Mouse (Mus musculus): ENCODE results near the gene Fcer1g. TPM values are rescaled to one million over a fixed set of nuclear protein-coding genes. Genes with fewer than 3 reads are reported as not detected.

The Fcer1g gene
- polyA plus RNA-seq, 1 experiment from 2014 or later, result 28.4 TPM

DNA sequence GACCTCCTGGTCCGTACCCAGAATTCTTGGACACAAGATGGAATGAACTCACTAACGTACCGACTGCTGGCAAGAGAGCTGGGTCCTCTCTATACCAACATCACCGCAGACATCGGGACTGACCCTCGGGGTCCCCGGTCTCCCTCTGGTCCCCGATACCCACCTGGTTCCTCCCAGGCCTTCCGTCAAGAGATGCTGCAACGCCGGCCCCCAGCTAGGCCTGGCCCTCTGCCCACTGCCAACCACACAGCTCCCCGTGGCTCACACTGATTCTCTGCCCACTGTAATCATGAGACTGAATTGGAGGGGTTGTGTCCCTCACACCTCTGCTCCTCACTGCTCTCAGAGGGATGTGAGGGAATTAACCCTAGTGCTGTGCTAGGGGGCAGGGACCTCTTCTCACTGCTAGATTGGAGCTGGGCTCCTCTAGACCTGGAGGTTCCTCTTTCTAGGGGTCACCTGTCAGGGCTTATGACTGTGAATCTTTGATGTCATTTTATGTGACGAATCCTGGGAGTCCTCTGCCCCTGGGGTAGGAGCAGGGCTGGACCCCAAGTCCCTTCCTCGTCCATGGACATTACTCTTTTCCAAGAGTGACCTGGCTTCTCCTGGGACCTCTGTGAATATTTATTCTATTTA lies 42.1 kb upstream of the Fcer1g start:
- Histone ChIP-seq H3K4me2 (replicated peaks) (no peak overlapping the region), H3K9ac (replicated peaks) (no peak overlapping the region), H3K36me3 (peaks cover 63% of the 10 kb centered on the region)

GRCm38 (mm10) chr1:171275144-171275734 lies 41.1 kb upstream of the Fcer1g start:
- no peak overlapping the region for H3K27ac ChIP-seq (replicated peaks)

More for the DNA sequence above, 42.1 kb upstream of the Fcer1g start:
- Histone ChIP-seq H3K4me1 (peaks cover 16% of the 10 kb centered on the region), H3K27ac (replicated peaks) (no peak overlapping the region), H3K27me3 (no peaks in the 10 kb centered on the region), H3K9me3 (no peaks in the 10 kb centered on the region), H3K4me3 (no peak overlapping the region)
- no peak for ATAC-seq (ENCODE audit: low FRiP score, low read depth)
- 91% methylated on average over 14 of the region's 14 CpGs for WGBS

DNA sequence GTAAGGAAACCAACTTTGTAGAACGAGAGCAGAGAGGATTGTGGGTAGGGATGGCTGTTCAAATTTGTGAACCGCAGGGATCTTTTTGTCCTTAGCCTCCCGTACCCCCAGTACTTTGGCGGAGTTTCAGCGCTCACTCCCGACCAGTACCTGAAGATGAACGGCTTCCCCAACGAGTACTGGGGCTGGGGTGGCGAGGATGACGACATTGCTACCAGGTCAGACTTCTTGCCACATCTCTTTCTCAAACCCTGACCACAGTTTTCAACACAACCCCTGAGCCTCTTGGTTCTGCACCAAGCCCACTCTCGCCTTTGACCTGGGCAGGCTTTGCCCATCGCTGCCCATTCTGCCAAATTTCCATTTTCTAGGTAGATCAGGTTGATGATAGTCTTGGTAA lies 40.0 kb upstream of the Fcer1g start:
- 90% methylated on average over 12 of the region's 12 CpGs for WGBS
- H3K9me3 ChIP-seq, result no peaks in the 10 kb centered on the region

More at GRCm38 (mm10) chr1:171275144-171275734, 41.1 kb upstream of the Fcer1g start:
- ATAC-seq (ENCODE audit: low FRiP score, low read depth), result no peak
- no peaks in the 10 kb centered on the region for H3K9me3 ChIP-seq
- peaks cover 18% of the 10 kb centered on the region for H3K4me1 ChIP-seq
- H3K27me3 ChIP-seq, result no peaks in the 10 kb centered on the region
- H3K4me3 ChIP-seq, result no peak overlapping the region
- H3K36me3 ChIP-seq, result peaks cover 63% of the 10 kb centered on the region
- H3K4me2 ChIP-seq (replicated peaks), result no peak overlapping the region
- no peak overlapping the region for H3K9ac ChIP-seq (replicated peaks)
- 84% methylated on average over 11 of the region's 11 CpGs for WGBS

DNA sequence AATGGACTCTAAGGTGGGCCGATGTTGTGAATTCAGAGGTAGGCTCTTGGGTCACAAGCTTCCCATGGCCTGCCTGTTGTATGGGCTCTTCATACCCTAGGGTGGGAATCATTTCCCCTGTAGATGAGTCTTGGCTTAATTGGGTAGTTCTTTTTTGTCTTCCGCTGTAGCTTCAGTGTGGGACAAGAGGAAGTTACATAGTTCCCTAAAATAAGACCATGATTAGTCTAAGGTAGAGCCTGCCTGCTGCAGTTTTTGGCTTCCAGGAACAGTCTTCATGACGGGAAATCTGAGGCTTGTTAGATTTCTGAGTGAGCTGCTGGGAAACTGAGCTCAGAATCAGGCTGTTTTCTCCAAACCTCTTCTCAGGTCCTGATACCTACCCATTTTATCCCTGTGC lies 37.9 kb upstream of the Fcer1g start:
- H3K9me3 ChIP-seq, result no peaks in the 10 kb centered on the region
- ATAC-seq (ENCODE audit: low FRiP score, low read depth), result no peak
- WGBS, result 92% methylated on average over 3 of the region's 3 CpGs
- no peak overlapping the region for H3K27ac ChIP-seq (replicated peaks)
- no peak overlapping the region for H3K4me3 ChIP-seq
- peaks cover 11% of the 10 kb centered on the region for H3K4me1 ChIP-seq
- H3K4me2 ChIP-seq (replicated peaks), result no peak overlapping the region
- H3K27me3 ChIP-seq, result no peaks in the 10 kb centered on the region
- H3K36me3 ChIP-seq, result peaks cover 46% of the 10 kb centered on the region
- H3K9ac ChIP-seq (replicated peaks), result no peak overlapping the region

More for the DNA sequence above, 40.0 kb upstream of the Fcer1g start:
- peaks cover 11% of the 10 kb centered on the region for H3K4me1 ChIP-seq
- no peak for ATAC-seq (ENCODE audit: low FRiP score, low read depth)
- no peaks in the 10 kb centered on the region for H3K27me3 ChIP-seq
- no peak overlapping the region for H3K27ac ChIP-seq (replicated peaks)
- H3K36me3 ChIP-seq, result peaks cover 63% of the 10 kb centered on the region
- H3K4me2 ChIP-seq (replicated peaks), result no peak overlapping the region
- H3K9ac ChIP-seq (replicated peaks), result no peak overlapping the region
- H3K4me3 ChIP-seq, result no peak overlapping the region

DNA sequence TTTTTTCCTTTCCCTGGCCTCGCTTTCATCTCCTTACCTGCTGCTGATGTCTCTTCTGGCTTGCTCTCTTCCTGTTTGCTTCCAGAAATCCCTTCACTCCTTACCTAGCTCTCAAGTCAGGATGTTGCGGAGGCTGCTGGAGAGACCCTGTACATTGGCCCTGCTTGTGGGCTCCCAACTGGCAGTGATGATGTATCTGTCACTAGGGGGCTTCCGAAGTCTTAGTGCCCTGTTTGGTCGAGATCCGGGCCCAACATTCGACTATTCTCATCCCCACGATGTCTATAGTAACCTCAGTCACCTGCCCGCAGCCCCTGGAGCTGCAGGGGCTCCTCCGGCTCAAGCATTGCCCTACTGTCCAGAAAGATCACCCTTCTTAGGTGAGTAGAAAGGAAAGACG lies 37.5 kb upstream of the Fcer1g start:
- Histone ChIP-seq H3K9me3 (no peaks in the 10 kb centered on the region), H3K9ac (replicated peaks) (no peak overlapping the region), H3K4me2 (replicated peaks) (no peak overlapping the region), H3K4me3 (no peak overlapping the region), H3K27me3 (no peaks in the 10 kb centered on the region), H3K27ac (replicated peaks) (no peak overlapping the region), H3K36me3 (peaks cover 41% of the 10 kb centered on the region), H3K4me1 (peaks cover 11% of the 10 kb centered on the region)
- WGBS, result 83% methylated on average over 10 of the region's 10 CpGs
- ATAC-seq (ENCODE audit: low FRiP score, low read depth), result no peak

DNA sequence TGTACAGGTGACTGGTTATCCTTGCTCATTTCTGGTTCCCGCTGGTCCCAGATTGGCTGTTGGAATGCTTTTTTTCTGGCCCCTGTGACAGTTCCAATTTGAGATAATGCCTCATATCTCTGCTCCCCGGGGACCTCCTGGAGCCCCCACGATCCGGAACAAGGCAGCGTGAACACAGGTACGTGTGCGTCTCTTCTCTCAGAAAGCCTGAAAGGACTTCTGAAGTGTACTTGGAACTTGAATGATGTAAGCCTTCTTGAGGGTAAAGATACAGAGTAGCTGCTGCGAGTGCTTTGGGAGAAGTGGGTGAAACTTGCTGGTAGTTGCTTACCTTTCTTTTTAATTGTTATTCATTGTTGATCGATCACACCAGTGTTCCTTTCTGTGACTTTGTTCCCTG lies 37.0 kb upstream of the Fcer1g start:
- Histone ChIP-seq H3K27ac (replicated peaks) (no peak overlapping the region), H3K36me3 (peaks cover 37% of the 10 kb centered on the region), H3K4me1 (peaks cover 11% of the 10 kb centered on the region), H3K27me3 (no peaks in the 10 kb centered on the region), H3K4me2 (replicated peaks) (peak overlapping the region; percentile 97), H3K9me3 (no peaks in the 10 kb centered on the region), H3K4me3 (peak overlapping the region; percentile 80), H3K9ac (replicated peaks) (peak overlapping the region; percentile 84)
- ATAC-seq (ENCODE audit: low FRiP score, low read depth), result no peak
- 65% methylated on average over 9 of the region's 9 CpGs for WGBS

- Histone ChIP-seq H3K4me2 (replicated peaks) (peak overlapping the region; percentile 97), H3K9me3 (no peaks in the 10 kb centered on the region), H3K27me3 (no peaks in the 10 kb centered on the region), H3K9ac (replicated peaks) (peak overlapping the region; percentile 84), H3K36me3 (peaks cover 30% of the 10 kb centered on the region), H3K4me3 (peak overlapping the region; percentile 80), H3K4me1 (peaks cover 11% of the 10 kb centered on the region), H3K27ac (replicated peaks) (no peak overlapping the region)
- peak; percentile 70 for ATAC-seq (ENCODE audit: low FRiP score, low read depth)
- 1% methylated on average over 19 of the region's 19 CpGs for WGBS
Observed at GRCm38 (mm10) chr1:171270573-171270900, 36.4 kb upstream of the Fcer1g start.

DNA sequence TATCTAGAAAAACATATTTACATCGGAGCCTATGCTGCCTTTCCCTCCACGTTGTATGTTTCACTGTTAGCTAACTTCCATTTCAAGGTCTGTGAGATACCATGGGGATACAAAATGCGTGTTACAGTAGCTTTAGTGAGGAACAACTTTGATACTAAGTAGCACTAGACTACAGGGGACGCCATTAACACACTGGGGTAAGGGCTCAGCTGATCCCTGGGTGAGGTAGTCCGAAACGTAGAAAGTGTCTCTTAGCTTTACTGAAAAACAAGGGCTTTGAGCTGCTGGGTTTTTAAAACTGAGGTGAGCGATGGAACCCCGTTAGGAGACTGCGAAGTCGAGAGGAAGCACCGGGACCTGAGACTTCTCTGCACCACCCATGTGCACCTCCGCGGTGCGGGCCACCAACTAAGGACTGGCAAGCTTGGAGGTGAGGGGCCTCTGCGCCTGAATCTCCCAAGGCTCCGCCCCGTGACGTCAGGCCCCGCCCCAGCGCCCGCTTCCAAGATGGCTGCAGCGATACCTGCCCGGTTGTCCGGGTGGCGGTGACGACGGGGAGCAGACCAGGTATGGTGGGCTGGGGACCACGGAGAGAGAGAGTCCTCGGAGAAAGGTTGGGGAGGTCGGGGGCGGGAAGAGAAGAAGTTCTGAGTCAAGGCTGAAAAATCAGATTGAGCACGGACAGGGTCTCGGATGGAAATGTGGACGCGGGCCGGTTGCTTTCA lies 35.8 kb upstream of the Fcer1g start, which contains the start of gene B4galt3:
B4galt3 (plus strand) TSS at position 481 of the 725 bp plus-strand sequence.
- no peaks in the 10 kb centered on the region for H3K27me3 ChIP-seq
- H3K4me1 ChIP-seq, result peaks cover 11% of the 10 kb centered on the region
- peaks cover 25% of the 10 kb centered on the region for H3K36me3 ChIP-seq
- peak within 1 kb of the TSS; percentile 80 for H3K4me3 ChIP-seq
- peak; percentile 97 for ATAC-seq (ENCODE audit: low FRiP score, low read depth)
- H3K27ac ChIP-seq (replicated peaks), result no peak within 1 kb of the TSS; the same call in 1 of the 2 replicates
- H3K9me3 ChIP-seq, result no peaks in the 10 kb centered on the region
- WGBS, result 3% methylated on average over 36 of the region's 36 CpGs
- peak within 1 kb of the TSS; percentile 97 for H3K4me2 ChIP-seq (replicated peaks)
- H3K9ac ChIP-seq (replicated peaks), result peak within 1 kb of the TSS; percentile 84

DNA sequence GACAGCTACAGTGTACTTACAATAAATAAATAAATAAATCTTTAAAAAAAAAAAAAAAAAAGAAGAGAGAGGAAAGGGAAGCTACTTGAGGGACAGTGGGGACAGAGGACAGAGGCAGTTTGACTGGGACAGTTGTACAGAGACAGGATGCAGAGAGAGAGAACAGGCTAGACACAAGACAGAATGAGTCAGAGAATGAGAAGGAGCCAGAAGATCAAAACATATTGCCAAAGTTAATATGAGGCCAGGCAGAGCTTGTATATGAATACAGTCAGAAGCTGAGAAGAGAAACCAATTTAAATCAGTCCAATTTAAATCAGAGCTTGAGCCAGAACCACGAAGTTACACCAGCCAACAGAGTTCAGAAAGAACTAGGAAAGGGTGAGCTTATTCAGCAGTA lies 34.2 kb upstream of the Fcer1g start:
- ATAC-seq (ENCODE audit: low FRiP score, low read depth), result no peak
- Histone ChIP-seq H3K27me3 (no peaks in the 10 kb centered on the region), H3K4me1 (peaks cover 14% of the 10 kb centered on the region), H3K27ac (replicated peaks) (no peak overlapping the region), H3K36me3 (peaks cover 9% of the 10 kb centered on the region; the same call in 1 of the 2 replicates), H3K9me3 (no peaks in the 10 kb centered on the region), H3K4me3 (no peak overlapping the region), H3K4me2 (replicated peaks) (no peak overlapping the region), H3K9ac (replicated peaks) (no peak overlapping the region)
- 65% methylated on average over 1 of the region's 1 CpGs for WGBS

DNA sequence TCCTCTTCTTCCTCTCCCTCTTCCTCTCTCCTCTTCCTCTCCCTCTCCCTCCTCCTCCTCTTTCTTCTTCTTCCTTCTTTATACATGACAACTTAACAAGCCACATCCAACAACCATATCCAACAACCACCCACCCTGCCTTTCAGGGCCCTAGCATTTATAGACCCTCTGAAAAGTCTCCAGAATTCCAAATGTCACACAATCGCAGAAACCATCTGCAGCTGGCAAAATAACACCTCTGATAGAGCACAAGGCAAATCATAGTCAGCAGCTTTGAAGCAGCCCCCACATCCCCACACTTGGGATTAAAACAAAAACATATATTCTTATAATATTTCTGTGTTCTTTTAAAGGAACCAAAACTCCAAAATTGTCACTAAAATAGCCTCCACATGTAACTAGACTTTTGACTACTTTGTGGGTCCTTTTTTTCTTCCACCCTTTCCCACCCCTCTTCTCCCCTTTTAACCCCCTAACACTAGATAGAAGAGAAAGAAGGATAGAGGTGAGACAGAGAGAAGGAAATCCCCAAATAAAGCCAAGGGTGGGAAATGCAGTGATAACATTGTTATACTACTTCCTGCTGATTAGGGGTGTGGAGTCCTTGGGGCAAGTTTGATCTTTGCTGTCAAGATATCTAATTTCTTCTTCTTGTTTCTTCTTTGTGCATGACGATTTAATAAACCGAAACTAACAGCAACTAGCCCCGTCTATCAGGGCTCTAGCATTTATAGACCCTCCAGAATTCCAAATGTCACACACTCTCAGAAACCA lies 32.0 kb upstream of the Fcer1g start:
- no peak overlapping the region for H3K27ac ChIP-seq (replicated peaks)
- no peaks in the 10 kb centered on the region for H3K36me3 ChIP-seq
- no peaks in the 10 kb centered on the region for H3K27me3 ChIP-seq
- no peak for ATAC-seq (ENCODE audit: low FRiP score, low read depth)
- no peaks in the 10 kb centered on the region for H3K9me3 ChIP-seq
- 75% methylated on average over 4 of the region's 4 CpGs for WGBS
- H3K4me1 ChIP-seq, result peaks cover 24% of the 10 kb centered on the region
- H3K4me3 ChIP-seq, result no peak overlapping the region
- no peak overlapping the region for H3K9ac ChIP-seq (replicated peaks)
- H3K4me2 ChIP-seq (replicated peaks), result no peak overlapping the region

DNA sequence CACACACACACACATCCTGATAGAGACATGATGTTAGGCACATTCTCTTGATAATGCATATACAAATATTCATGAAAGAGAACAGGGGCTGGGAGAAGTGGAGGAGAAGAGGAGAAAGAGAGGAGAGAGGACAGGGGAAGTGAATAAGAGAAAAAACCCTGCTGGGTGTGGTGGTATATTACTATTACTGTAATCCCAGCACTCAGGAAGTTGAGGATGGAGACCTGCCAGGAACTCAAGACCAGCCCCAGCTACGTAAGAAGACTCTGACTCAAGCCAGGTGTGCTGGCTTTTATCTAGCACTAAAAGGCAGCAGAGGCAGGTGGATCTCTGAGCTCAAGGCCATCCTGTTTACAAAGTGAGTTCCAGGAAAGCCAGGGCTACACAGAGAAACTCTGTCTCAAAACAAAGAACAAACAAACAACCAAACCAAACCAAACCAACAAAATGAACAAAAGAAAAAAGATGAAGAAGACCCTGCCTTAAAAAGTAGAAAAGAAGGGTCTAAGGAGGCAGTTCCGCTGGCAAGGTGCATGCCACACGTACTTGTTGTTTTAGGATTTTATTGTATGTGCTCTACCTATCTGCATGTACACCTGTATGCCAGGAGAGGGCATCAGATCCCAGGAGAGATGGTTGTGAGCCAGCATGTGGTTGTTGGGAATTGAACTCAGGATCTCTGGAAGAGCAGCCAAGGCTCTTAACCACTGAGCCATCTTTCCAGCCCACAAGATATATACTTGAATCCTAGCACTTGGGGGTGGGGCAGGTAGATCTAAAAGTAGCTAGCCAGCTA lies 29.7 kb upstream of the Fcer1g start:
- Histone ChIP-seq H3K4me1 (peaks cover 15% of the 10 kb centered on the region), H3K27me3 (no peaks in the 10 kb centered on the region), H3K9ac (replicated peaks) (no peak overlapping the region), H3K36me3 (no peaks in the 10 kb centered on the region), H3K4me3 (no peak overlapping the region), H3K4me2 (replicated peaks) (peak overlapping the region; percentile 50), H3K9me3 (no peaks in the 10 kb centered on the region), H3K27ac (replicated peaks) (peak overlapping the region; percentile 54)
- 88% methylated on average over 3 of the region's 3 CpGs for WGBS
- no peak for ATAC-seq (ENCODE audit: low FRiP score, low read depth)
